Mouse (Mus musculus): ENCODE results near the gene Uso1. TPM values are rescaled to one million over a fixed set of nuclear protein-coding genes. Genes with fewer than 3 reads are reported as not detected.

Gene Uso1
- polyA plus RNA-seq, 1 experiment from 2014 or later, result 38.4 TPM

DNA sequence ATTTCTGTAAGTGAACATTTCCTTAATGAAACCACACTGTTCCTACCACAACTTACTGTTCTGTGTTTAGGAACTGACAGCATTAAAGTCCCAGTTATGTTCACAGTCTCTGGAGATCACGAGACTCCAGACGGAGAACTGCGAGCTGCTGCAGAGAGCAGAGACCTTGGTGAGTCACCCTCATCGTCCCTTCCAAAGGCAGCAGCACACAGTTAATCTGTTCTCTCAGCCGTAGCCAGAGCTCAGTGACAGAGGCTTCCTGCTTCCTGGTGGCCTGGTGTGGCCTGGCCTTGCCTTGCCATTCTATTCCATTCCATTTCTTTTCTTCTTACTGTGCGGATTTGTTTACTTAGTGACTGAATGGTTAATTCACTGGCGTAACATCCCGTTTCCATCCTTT is 60.5 kb downstream of the Uso1 start:
- H3K27ac ChIP-seq (ENCODE audit: low read length), result peak overlapping the region; percentile 11; the same call in 1 of the 2 replicates
- H3K4me3 ChIP-seq (ENCODE audit: low read depth, low read length), result no peak overlapping the region
- H3K27me3 ChIP-seq (ENCODE audit: control insufficient read depth, insufficient read depth, low read depth, low read length), result no peaks in the 10 kb centered on the region
- H3K4me2 ChIP-seq (ENCODE audit: low read length), result no peak overlapping the region
- H3K4me1 ChIP-seq (ENCODE audit: control insufficient read depth, insufficient read depth, low read length), result 0 out of 2 replicates have a peak, but pooled peaks cover 3% of the 10 kb centered on the region
- ATAC-seq, result no peak
- WGBS, result 66% methylated on average over 8 of the region's 8 CpGs
- no peaks in the 10 kb centered on the region for H3K9me3 ChIP-seq (replicated peaks; ENCODE audit: control insufficient read depth, low read length, poor library complexity, severe bottlenecking)
- peaks cover 42% of the 10 kb centered on the region for H3K36me3 ChIP-seq (ENCODE audit: control insufficient read depth, insufficient read depth, low read length)
- H3K9ac ChIP-seq (ENCODE audit: low read depth, low read length), result no peak overlapping the region

DNA sequence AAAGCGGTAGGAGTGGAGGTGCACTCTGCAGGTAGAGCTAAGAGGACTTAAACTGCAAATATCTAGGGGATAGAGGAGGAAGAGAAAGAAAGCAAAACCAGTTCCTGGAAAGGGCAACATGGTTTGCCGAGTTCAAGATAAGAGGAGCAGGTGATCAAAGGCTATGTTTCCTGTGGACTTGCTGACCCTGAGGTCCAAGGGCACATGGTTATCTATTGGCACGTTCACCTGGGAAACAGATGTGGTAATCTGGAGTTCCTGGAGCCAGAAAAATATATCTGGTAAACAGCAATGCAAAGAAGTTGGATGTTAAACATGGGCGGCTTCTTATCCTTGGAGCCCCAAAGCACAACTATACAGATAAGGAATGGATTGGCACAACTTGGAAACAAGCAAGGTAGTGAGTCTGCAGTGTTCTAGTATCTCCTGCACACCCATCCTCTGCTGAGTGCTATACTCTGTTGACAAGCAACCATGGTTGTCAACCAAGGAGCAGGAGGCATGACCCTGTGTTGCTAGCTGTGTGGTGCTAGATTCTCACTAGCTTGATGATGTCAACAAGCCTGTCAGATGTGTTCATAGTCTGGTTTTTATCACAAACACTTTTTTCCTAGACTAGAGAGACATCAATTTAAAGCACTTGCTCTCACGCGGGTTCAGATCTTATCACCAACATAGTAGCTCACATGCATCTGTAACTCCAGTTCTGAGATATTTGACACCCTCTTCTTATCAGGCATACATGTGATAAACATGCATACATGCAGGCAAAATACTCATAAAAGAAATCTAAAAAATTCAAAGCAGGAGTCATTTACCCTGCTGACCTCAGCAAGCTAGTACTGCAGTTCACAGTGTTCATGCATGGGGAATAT is 66.7 kb downstream of the Uso1 start:
- peaks cover 40% of the 10 kb centered on the region for H3K36me3 ChIP-seq (ENCODE audit: control insufficient read depth, insufficient read depth, low read length)
- WGBS, result 91% methylated on average over 6 of the region's 6 CpGs
- no peak for ATAC-seq

DNA sequence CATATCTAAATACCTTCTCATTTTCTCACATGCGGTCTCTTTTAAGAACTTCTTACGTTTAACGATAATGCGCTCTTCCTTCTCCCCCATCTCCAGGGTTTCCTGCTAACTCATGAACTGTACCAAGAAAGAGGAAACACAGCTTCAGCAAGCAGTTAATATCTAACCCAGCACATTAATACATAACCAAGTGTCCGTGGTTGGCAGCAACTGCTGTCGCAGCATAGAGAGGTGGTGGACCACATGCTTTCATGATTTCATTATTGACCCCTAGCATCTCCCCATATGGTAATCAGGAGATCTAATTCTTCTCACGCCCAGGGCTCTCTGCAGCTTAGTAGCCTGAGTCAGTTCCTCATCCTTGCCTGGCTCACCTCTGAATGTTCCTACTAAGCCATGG is 67.4 kb downstream of the Uso1 start:
- peaks cover 33% of the 10 kb centered on the region for H3K36me3 ChIP-seq (ENCODE audit: control insufficient read depth, insufficient read depth, low read length)

More for the DNA sequence above, 66.7 kb downstream of the Uso1 start:
- no peaks in the 10 kb centered on the region for H3K27me3 ChIP-seq (ENCODE audit: control insufficient read depth, insufficient read depth, low read depth, low read length)
- no peaks in the 10 kb centered on the region for H3K4me1 ChIP-seq (ENCODE audit: control insufficient read depth, insufficient read depth, low read length)
- no peak overlapping the region for H3K27ac ChIP-seq (ENCODE audit: low read length)
- no peak overlapping the region for H3K9ac ChIP-seq (ENCODE audit: low read depth, low read length)
- H3K4me3 ChIP-seq (ENCODE audit: low read depth, low read length), result no peak overlapping the region
- no peak overlapping the region for H3K4me2 ChIP-seq (ENCODE audit: low read length)
- no peaks in the 10 kb centered on the region for H3K9me3 ChIP-seq (replicated peaks; ENCODE audit: control insufficient read depth, low read length, poor library complexity, severe bottlenecking)

DNA sequence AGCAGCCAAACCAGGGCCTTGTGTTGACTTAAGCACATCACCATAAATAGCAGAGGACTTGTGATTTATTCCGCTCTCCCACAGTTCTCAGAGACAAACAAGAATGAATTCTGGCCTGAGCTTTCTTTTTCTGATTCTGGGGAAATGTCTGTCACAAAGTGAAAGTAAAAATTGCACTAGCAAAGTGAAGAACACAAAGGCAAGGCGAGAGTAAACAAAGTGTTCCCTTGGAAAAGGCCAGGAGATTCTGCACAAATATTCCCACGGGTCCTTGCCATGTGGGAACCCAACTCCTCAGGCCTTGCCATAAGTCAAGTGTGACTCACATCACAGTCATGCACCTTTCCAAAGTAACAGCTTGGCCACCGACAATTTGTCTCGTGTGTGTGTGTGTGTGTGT is 68.0 kb downstream of the Uso1 start:
- WGBS, result 95% methylated on average over 5 of the region's 5 CpGs
- Histone ChIP-seq H3K4me3 (ENCODE audit: low read depth, low read length) (no peak overlapping the region), H3K9ac (ENCODE audit: low read depth, low read length) (no peak overlapping the region), H3K4me1 (ENCODE audit: control insufficient read depth, insufficient read depth, low read length) (no peaks in the 10 kb centered on the region), H3K9me3 (replicated peaks; ENCODE audit: control insufficient read depth, low read length, poor library complexity, severe bottlenecking) (no peaks in the 10 kb centered on the region), H3K27me3 (ENCODE audit: control insufficient read depth, insufficient read depth, low read depth, low read length) (no peaks in the 10 kb centered on the region), H3K27ac (ENCODE audit: low read length) (no peak overlapping the region), H3K4me2 (ENCODE audit: low read length) (no peak overlapping the region), H3K36me3 (ENCODE audit: control insufficient read depth, insufficient read depth, low read length) (peaks cover 29% of the 10 kb centered on the region)
- no peak for ATAC-seq

More for the DNA sequence above, 67.4 kb downstream of the Uso1 start:
- Histone ChIP-seq H3K4me1 (ENCODE audit: control insufficient read depth, insufficient read depth, low read length) (no peaks in the 10 kb centered on the region), H3K27me3 (ENCODE audit: control insufficient read depth, insufficient read depth, low read depth, low read length) (no peaks in the 10 kb centered on the region), H3K9me3 (replicated peaks; ENCODE audit: control insufficient read depth, low read length, poor library complexity, severe bottlenecking) (no peaks in the 10 kb centered on the region), H3K4me2 (ENCODE audit: low read length) (no peak overlapping the region), H3K4me3 (ENCODE audit: low read depth, low read length) (no peak overlapping the region), H3K27ac (ENCODE audit: low read length) (no peak overlapping the region), H3K9ac (ENCODE audit: low read depth, low read length) (no peak overlapping the region)
- WGBS, result 96% methylated on average over 7 of the region's 7 CpGs
- ATAC-seq, result no peak

DNA sequence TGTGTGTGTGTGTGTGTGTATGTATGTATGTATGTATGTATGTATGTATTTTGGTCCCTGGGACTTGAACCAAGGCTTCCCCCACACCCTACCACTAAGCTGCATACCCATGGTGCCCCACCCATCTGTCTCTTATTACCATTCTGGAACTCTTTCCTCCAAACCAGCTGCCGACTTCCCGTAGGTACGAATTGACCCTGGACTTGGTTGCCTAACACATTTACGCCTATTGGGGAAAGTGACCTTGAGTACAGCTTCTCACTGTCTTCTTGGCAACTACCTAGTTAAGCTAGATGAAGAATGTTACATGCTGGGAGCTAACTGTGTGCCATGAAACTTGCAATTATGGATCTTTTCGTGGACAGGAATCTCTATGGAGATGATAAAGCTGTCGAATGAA is 68.4 kb downstream of the Uso1 start:
- Histone ChIP-seq H3K36me3 (ENCODE audit: control insufficient read depth, insufficient read depth, low read length) (peaks cover 28% of the 10 kb centered on the region), H3K9me3 (replicated peaks; ENCODE audit: control insufficient read depth, low read length, poor library complexity, severe bottlenecking) (no peaks in the 10 kb centered on the region), H3K9ac (ENCODE audit: low read depth, low read length) (no peak overlapping the region), H3K4me1 (ENCODE audit: control insufficient read depth, insufficient read depth, low read length) (no peaks in the 10 kb centered on the region), H3K27ac (ENCODE audit: low read length) (no peak overlapping the region), H3K27me3 (ENCODE audit: control insufficient read depth, insufficient read depth, low read depth, low read length) (no peaks in the 10 kb centered on the region), H3K4me2 (ENCODE audit: low read length) (no peak overlapping the region), H3K4me3 (ENCODE audit: low read depth, low read length) (no peak overlapping the region)
- WGBS, result 92% methylated on average over 6 of the region's 6 CpGs
- no peak for ATAC-seq

DNA sequence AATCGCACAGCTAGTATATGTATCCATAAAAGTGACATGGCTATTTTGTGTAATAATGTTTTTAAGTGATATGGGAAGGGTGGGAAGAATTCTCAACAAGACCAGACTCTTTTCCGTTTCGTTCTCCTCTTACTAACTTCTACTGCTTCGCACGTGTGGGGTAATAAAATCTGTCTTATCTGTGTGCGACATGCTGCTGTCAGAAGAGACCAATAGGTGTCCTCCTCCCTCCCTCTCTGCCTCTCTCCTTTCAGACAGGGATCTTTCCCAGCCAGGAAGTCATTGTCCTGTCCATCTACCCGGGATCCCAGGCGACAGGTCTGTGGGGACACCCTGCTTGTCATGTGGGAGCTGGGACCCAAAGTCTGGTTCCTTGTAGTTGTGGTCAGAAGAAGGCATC is 72.5 kb downstream of the Uso1 start:
- H3K27me3 ChIP-seq (ENCODE audit: control insufficient read depth, insufficient read depth, low read depth, low read length), result no peaks in the 10 kb centered on the region
- ATAC-seq, result no peak
- H3K4me1 ChIP-seq (ENCODE audit: control insufficient read depth, insufficient read depth, low read length), result no peaks in the 10 kb centered on the region
- no peak overlapping the region for H3K9ac ChIP-seq (ENCODE audit: low read depth, low read length)
- H3K4me3 ChIP-seq (ENCODE audit: low read depth, low read length), result no peak overlapping the region
- no peaks in the 10 kb centered on the region for H3K9me3 ChIP-seq (replicated peaks; ENCODE audit: control insufficient read depth, low read length, poor library complexity, severe bottlenecking)
- 81% methylated on average over 8 of the region's 8 CpGs for WGBS
- no peak overlapping the region for H3K4me2 ChIP-seq (ENCODE audit: low read length)
- H3K36me3 ChIP-seq (ENCODE audit: control insufficient read depth, insufficient read depth, low read length), result peaks cover 5% of the 10 kb centered on the region
- H3K27ac ChIP-seq (ENCODE audit: low read length), result no peak overlapping the region

DNA sequence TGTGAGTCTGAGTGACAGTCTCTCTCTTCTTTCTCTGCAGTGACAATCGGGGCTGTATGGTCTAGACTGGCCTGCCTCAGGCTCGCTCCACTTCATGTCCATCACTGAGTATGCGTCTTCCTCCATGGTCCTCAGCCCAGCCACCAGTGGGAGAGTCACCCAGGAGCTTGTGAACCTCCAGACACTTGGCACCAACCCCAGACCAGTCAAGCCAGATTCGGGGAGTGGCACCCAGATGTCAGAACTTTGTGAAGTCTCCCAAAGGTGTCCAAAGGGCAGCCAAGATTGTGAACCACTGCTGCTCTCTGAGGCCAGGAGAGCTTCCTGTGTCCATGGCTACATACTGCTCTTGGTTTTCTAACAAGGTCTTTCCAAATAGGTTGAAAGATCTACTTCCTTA is 74.5 kb downstream of the Uso1 start:
- Histone ChIP-seq H3K36me3 (ENCODE audit: control insufficient read depth, insufficient read depth, low read length) (no peaks in the 10 kb centered on the region), H3K4me1 (ENCODE audit: control insufficient read depth, insufficient read depth, low read length) (no peaks in the 10 kb centered on the region), H3K27ac (ENCODE audit: low read length) (no peak overlapping the region), H3K9me3 (replicated peaks; ENCODE audit: control insufficient read depth, low read length, poor library complexity, severe bottlenecking) (no peaks in the 10 kb centered on the region), H3K4me3 (ENCODE audit: low read depth, low read length) (no peak overlapping the region), H3K27me3 (ENCODE audit: control insufficient read depth, insufficient read depth, low read depth, low read length) (no peaks in the 10 kb centered on the region), H3K4me2 (ENCODE audit: low read length) (no peak overlapping the region), H3K9ac (ENCODE audit: low read depth, low read length) (no peak overlapping the region)
- WGBS, result 95% methylated on average over 4 of the region's 4 CpGs
- ATAC-seq, result no peak

DNA sequence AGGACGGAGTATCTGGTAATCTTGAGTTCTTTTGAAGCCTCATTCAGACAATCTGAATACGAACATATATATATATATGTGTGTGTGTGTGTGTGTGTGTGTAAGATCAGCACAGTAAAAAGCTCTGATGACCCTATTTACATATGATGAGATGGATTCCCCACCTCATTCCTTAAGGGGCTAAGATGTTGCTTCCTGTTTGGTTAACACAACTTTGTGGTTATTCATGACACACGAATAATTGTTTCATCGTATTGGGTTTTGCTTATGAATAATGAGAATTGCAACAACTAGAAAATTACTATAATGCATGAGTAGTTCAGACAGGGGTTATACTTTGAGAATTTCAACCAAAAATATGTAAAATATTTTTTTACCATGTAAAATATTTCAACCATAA is 77.6 kb downstream of the Uso1 start, which contains the start of gene U90926:
Gene U90926 (minus strand): TSS at position 101 of the 400 bp plus-strand sequence.
- WGBS, result 95% methylated on average over 4 of the region's 4 CpGs
- Histone ChIP-seq H3K27ac (ENCODE audit: low read length) (no peak within 1 kb of the TSS), H3K4me3 (ENCODE audit: low read depth, low read length) (no peak within 1 kb of the TSS), H3K4me1 (ENCODE audit: control insufficient read depth, insufficient read depth, low read length) (peaks cover 7% of the 10 kb centered on the region; the same call in 1 of the 2 replicates), H3K27me3 (ENCODE audit: control insufficient read depth, insufficient read depth, low read depth, low read length) (no peaks in the 10 kb centered on the region), H3K4me2 (ENCODE audit: low read length) (no peak within 1 kb of the TSS), H3K9me3 (replicated peaks; ENCODE audit: control insufficient read depth, low read length, poor library complexity, severe bottlenecking) (no peaks in the 10 kb centered on the region), H3K9ac (ENCODE audit: low read depth, low read length) (no peak within 1 kb of the TSS), H3K36me3 (ENCODE audit: control insufficient read depth, insufficient read depth, low read length) (no peaks in the 10 kb centered on the region)
- ATAC-seq, result no peak

Data from midbrain, embryonic 16.5 days (tissue).